ENCODE assay signal across 8 mouse cellular contexts in genomic region chrX:152336546-152337332, GRCm38 (mm10). TPM values are rescaled to one million over a fixed set of nuclear protein-coding genes. Genes with fewer than 3 reads are reported as not detected.
DNase-seq lines count a peak whose midpoint lies in the region; ATAC-seq and TF ChIP-seq lines count a peak whose summit lies in the region.

No protein-coding gene starts in this region.

- peak overlapping the region; percentile 52 for H3K9ac ChIP-seq in lung, embryonic 14.5 days

- ATAC-seq in hematopoietic stem cell, adult 5-6 weeks (replicated peaks in 1 of 2; ENCODE audit: insufficient read depth in 1 of 2, low FRiP score in 2 of 2, low TSS enrichment in 1 of 2, low read depth in 1 of 2, poor library complexity in 2 of 2, severe bottlenecking in 2 of 2): peak; percentile 99 to 100
- ATAC-seq in lung, embryonic 14.5 days (ENCODE audit: insufficient read depth): peak; percentile 99
- peak; percentile 90 for ATAC-seq in neutrophil, adult 5-6 weeks (ENCODE audit: extremely low read depth, insufficient number of reproducible peaks, low FRiP score, poor library complexity, severe bottlenecking)

- H3K9me3 ChIP-seq in lung, embryonic 14.5 days (ENCODE audit: low read depth, low read length): no peaks in the 10 kb centered on the region

- WGBS in lung, embryonic 14.5 days: 10% methylated on average over 33 of the region's 33 CpGs

- DNase-seq in Muller cell, postnatal 12 days (ENCODE audit: inconsistent ontology term): peak; percentile 97
- DNase-seq in cerebellum, adult 9-10 months: peak; percentile 91
- peak; percentile 91 for DNase-seq in forelimb bud, embryonic 11.5 days (ENCODE audit: low read depth, low spot score)
- DNase-seq in layer of hippocampus, adult 8-10 months (ENCODE audit: low spot score in 2 of 2): peak; percentile 87 to 92
- peak; percentile 92 for DNase-seq in lung, embryonic 14.5 days
- peak; percentile 85 for DNase-seq in testis, postnatal 14 days (ENCODE audit: low spot score)

- TF ChIP-seq CTCF in lung, embryonic 14.5 days (IDR thresholded peaks at IDR 0.05; ENCODE audit: low read depth): no peak

- H3K4me1 ChIP-seq in lung, embryonic 14.5 days (ENCODE audit: insufficient read depth): no peaks in the 10 kb centered on the region

- peak overlapping the region; percentile 59 for H3K4me2 ChIP-seq in lung, embryonic 14.5 days

- peak overlapping the region; percentile 27 for H3K4me3 ChIP-seq in lung, embryonic 14.5 days (ENCODE audit: low read depth, low read length)

- H3K27ac ChIP-seq in lung, embryonic 14.5 days (ENCODE audit: low read depth): peak overlapping the region; percentile 93

- H3K36me3 ChIP-seq in lung, embryonic 14.5 days (ENCODE audit: insufficient read depth): peaks cover 19% of the 10 kb centered on the region; the same call in 1 of the 2 replicates

- H3K27me3 ChIP-seq in lung, embryonic 14.5 days (ENCODE audit: insufficient read depth, low read length): no peaks in the 10 kb centered on the region

RNA-seq across cellular contexts. Expression of gene Tspyl2, which starts 5.5 kb away (rescaled TPM):
- total RNA-seq in hematopoietic stem cell, adult 5-6 weeks (2017): 34.0 and 39.6 TPM in 2 replicates
- total RNA-seq in layer of hippocampus, adult 8-10 months (2022): 100 to 1,000 TPM; 116 to 139 (median 126) TPM
- polyA plus RNA-seq in lung, embryonic 14.5 days (2014; fragmentation: Nextera tagmentation; extraction: Ambion mirVana): 23.1 and 26.0 TPM in 2 replicates
- total RNA-seq in neutrophil, adult 5-6 weeks (2017): 39.7 and 45.9 TPM in 2 replicates

RNA-seq across cellular contexts. Expression of gene Kantr, which starts 9.4 kb away (rescaled TPM):
- total RNA-seq in hematopoietic stem cell, adult 5-6 weeks (2017): 6.3 and 8.3 TPM in 2 replicates
- 10 to 100 TPM; 47.9 to 60.3 (median 54.7) TPM for total RNA-seq in layer of hippocampus, adult 8-10 months (2022)
- 13.8 and 14.8 TPM in 2 replicates for polyA plus RNA-seq in lung, embryonic 14.5 days (2014; fragmentation: Nextera tagmentation; extraction: Ambion mirVana)
- total RNA-seq in neutrophil, adult 5-6 weeks (2017): 2.1 and 4.8 TPM in 2 replicates

RNA-seq across cellular contexts. Expression of gene Gpr173, which starts 31.8 kb away (rescaled TPM):
- total RNA-seq in hematopoietic stem cell, adult 5-6 weeks (2017): 0.63 TPM in 1 of 2 replicates, not detected in the other
- total RNA-seq in layer of hippocampus, adult 8-10 months (2022): 10 to 100 TPM; 14.3 to 17.8 (median 15.6) TPM
- polyA plus RNA-seq in lung, embryonic 14.5 days (2014; fragmentation: Nextera tagmentation; extraction: Ambion mirVana): 4.5 and 5.4 TPM in 2 replicates
- total RNA-seq in neutrophil, adult 5-6 weeks (2017): not detected in 2 replicates

Comparison
In these comparisons a context has a peak if more than half of its experiments do, and no peak if none do; other contexts are left out.
1. Peak in every context shown above with its lines: DNase-seq, ATAC-seq, H3K4me3 ChIP-seq and H3K27ac ChIP-seq.